Mouse (Mus musculus) hindbrain, embryonic 11.5 days (tissue): Measurements from ENCODE around the gene Stra6. TPM values are rescaled to one million over a fixed set of nuclear protein-coding genes. Genes with fewer than 3 reads are reported as not detected.

ENCODE experiments used
- ATAC-seq: fragments of 200-750 bp; cut with Nextera tagmentation; 2 replicates; pipeline ENCODE4 v1.8.0; 2017; ENCODE audit warnings: mild to moderate bottlenecking, moderate TSS enrichment, moderate library complexity; ENCODE audit not compliant: low FRiP score
- DNase-seq: peaks from one replicate; pipeline ENCODE4 v3.0.0-alpha.2; 2015; ENCODE audit warnings: low spot score
- H3K27ac ChIP-seq: fragments of 300-500 bp; sonication (generic); 2 replicates; pipeline ENCODE4 v1.5.1; 2014; ENCODE audit warnings: mild to moderate bottlenecking, low read depth, low read length
- H3K27me3 ChIP-seq: fragments of 300-500 bp; sonication (generic); 2 replicates; pipeline ENCODE4 v1.6.1; 2014; ENCODE audit warnings: mild to moderate bottlenecking, low read length, moderate library complexity, mixed read lengths; ENCODE audit not compliant: control insufficient read depth, insufficient read depth
- H3K36me3 ChIP-seq: fragments of 300-500 bp; sonication (generic); 2 replicates; pipeline ENCODE4 v1.6.1; 2014; ENCODE audit warnings: mild to moderate bottlenecking, low read length, moderate library complexity, mixed read lengths; ENCODE audit not compliant: control insufficient read depth, insufficient read depth
- H3K4me1 ChIP-seq: fragments of 300-500 bp; sonication (generic); replicated peaks from 2 replicates; pipeline ENCODE4 v1.6.1; 2014; ENCODE audit warnings: low read length, mixed read lengths; ENCODE audit not compliant: control insufficient read depth, insufficient read depth
- H3K4me2 ChIP-seq: fragments of 300-500 bp; sonication (generic); replicated peaks from 2 replicates; pipeline ENCODE4 v1.6.1; 2014; ENCODE audit warnings: mild to moderate bottlenecking, low read depth, low read length
- H3K4me3 ChIP-seq: fragments of 300-500 bp; sonication (generic); 2 replicates; pipeline ENCODE4 v1.5.1; 2014; ENCODE audit warnings: low read depth, low read length
- H3K9ac ChIP-seq: fragments of 300-500 bp; sonication (generic); 2 replicates; pipeline ENCODE4 v1.6.1; 2014; ENCODE audit warnings: low read depth, low read length
- H3K9me3 ChIP-seq: fragments of 300-500 bp; sonication (generic); 2 replicates; pipeline ENCODE4 v1.6.1; 2016; ENCODE audit warnings: low read length; ENCODE audit not compliant: control insufficient read depth
- WGBS: fragments of 180-500 bp; shearing (Covaris S2); extraction: QIAGEN DNeasy Blood & Tissue Kit; methylation state at CpG from one replicate; pipeline ENCODE4 v1.1.7; 2014; 5-methylcytosine and 5-hydroxymethylcytosine counted together
- polyA plus RNA-seq: library from polyadenylated mRNA; unstranded; fragments of >200 nt; fragmentation: Nextera tagmentation; extraction: Ambion mirVana; gene quantifications from 2 replicates; pipeline ENCODE4 v1.2.1, GENCODE M21; 2014

The Stra6 gene
- polyA plus RNA-seq, 1 experiment from 2014 or later: 8.2 TPM

- H3K9ac ChIP-seq: 0 out of 2 replicates have a peak overlapping the region, but pooled peaks have one; percentile 11
- H3K27me3 ChIP-seq: no peaks in the 10 kb centered on the region; the same call in 1 of the 2 replicates
- no peaks in the 10 kb centered on the region for H3K36me3 ChIP-seq
- peaks cover 50% of the 10 kb centered on the region for H3K4me1 ChIP-seq
- WGBS: 27% methylated on average over 10 of the region's 10 CpGs
- H3K4me3 ChIP-seq: no peak overlapping the region
- H3K4me2 ChIP-seq: no peak overlapping the region
- peak; percentile 48 for DNase-seq
- H3K9me3 ChIP-seq: no peaks in the 10 kb centered on the region
- peak; percentile 61 for ATAC-seq
- H3K27ac ChIP-seq: peak overlapping the region; percentile 62
These were observed 18.8 kb upstream of the Stra6 start for GRCm38 (mm10) chr9:58044828-58045227.

- peak overlapping the region; percentile 62 for H3K27ac ChIP-seq
- peaks cover 48% of the 10 kb centered on the region for H3K4me1 ChIP-seq
- no peak overlapping the region for H3K4me2 ChIP-seq
- H3K9me3 ChIP-seq: no peaks in the 10 kb centered on the region
- no peaks in the 10 kb centered on the region for H3K36me3 ChIP-seq
- no peak overlapping the region for H3K4me3 ChIP-seq
- peaks cover 3% of the 10 kb centered on the region; the same call in 1 of the 2 replicates for H3K27me3 ChIP-seq
- 30% methylated on average over 4 of the region's 4 CpGs for WGBS
- 0 out of 2 replicates have a peak overlapping the region, but pooled peaks have one; percentile 11 for H3K9ac ChIP-seq
- ATAC-seq (no peak), DNase-seq (peak; percentile 26)
These were observed 17.9 kb upstream of the Stra6 start for GRCm38 (mm10) chr9:58045646-58046045.

- no peak overlapping the region for H3K27ac ChIP-seq
- WGBS: 83% methylated on average over 10 of the region's 10 CpGs
These were observed 16.5 kb upstream of the Stra6 start for GRCm38 (mm10) chr9:58047061-58047460.

GRCm38 (mm10) chr9:58048621-58049020 lies 15.0 kb upstream of the Stra6 start:
- peaks cover 3% of the 10 kb centered on the region; the same call in 1 of the 2 replicates for H3K27me3 ChIP-seq
- H3K9me3 ChIP-seq: no peaks in the 10 kb centered on the region
- no peak for DNase-seq
- no peak overlapping the region for H3K4me3 ChIP-seq
- no peak overlapping the region; the same call in 1 of the 2 replicates for H3K4me2 ChIP-seq
- no peaks in the 10 kb centered on the region for H3K36me3 ChIP-seq
- ATAC-seq: peak; percentile 42; the same call in 1 of the 2 replicates
- WGBS: 10% methylated on average over 6 of the region's 6 CpGs
- H3K4me1 ChIP-seq: peaks cover 25% of the 10 kb centered on the region
- peak overlapping the region; percentile 17; the same call in 1 of the 2 replicates for H3K9ac ChIP-seq
- H3K27ac ChIP-seq: peak overlapping the region; percentile 34; the same call in 1 of the 2 replicates

More at GRCm38 (mm10) chr9:58047061-58047460, 16.5 kb upstream of the Stra6 start:
- ATAC-seq (no peak), DNase-seq (no peak)
- peaks cover 36% of the 10 kb centered on the region for H3K4me1 ChIP-seq
- H3K9me3 ChIP-seq: no peaks in the 10 kb centered on the region
- no peak overlapping the region for H3K4me3 ChIP-seq
- H3K9ac ChIP-seq: no peak overlapping the region
- peaks cover 3% of the 10 kb centered on the region; the same call in 1 of the 2 replicates for H3K27me3 ChIP-seq
- H3K36me3 ChIP-seq: no peaks in the 10 kb centered on the region
- no peak overlapping the region for H3K4me2 ChIP-seq

GRCm38 (mm10) chr9:58049186-58049585 lies 14.4 kb upstream of the Stra6 start:
- Histone ChIP-seq H3K27me3 (peaks cover 3% of the 10 kb centered on the region; the same call in 1 of the 2 replicates), H3K36me3 (no peaks in the 10 kb centered on the region), H3K4me3 (no peak overlapping the region), H3K4me1 (peaks cover 25% of the 10 kb centered on the region), H3K4me2 (no peak overlapping the region), H3K9me3 (no peaks in the 10 kb centered on the region), H3K27ac (peak overlapping the region; percentile 31; the same call in 1 of the 2 replicates), H3K9ac (no peak overlapping the region)
- no peak for ATAC-seq
- DNase-seq: no peak
- WGBS: 54% methylated on average over 6 of the region's 6 CpGs

- Histone ChIP-seq H3K4me2 (no peak overlapping the region), H3K27me3 (peaks cover 3% of the 10 kb centered on the region; the same call in 1 of the 2 replicates), H3K9ac (no peak overlapping the region), H3K36me3 (no peaks in the 10 kb centered on the region), H3K4me1 (peaks cover 25% of the 10 kb centered on the region), H3K4me3 (no peak overlapping the region), H3K9me3 (no peaks in the 10 kb centered on the region), H3K27ac (no peak overlapping the region)
- no peak for DNase-seq
- no peak for ATAC-seq
- WGBS: 79% methylated on average over 7 of the region's 7 CpGs
These were observed 13.7 kb upstream of the Stra6 start for GRCm38 (mm10) chr9:58049861-58050260.

GRCm38 (mm10) chr9:58051937-58052336 lies 11.7 kb upstream of the Stra6 start:
- Histone ChIP-seq H3K27ac (no peak overlapping the region), H3K9me3 (no peaks in the 10 kb centered on the region), H3K4me2 (no peak overlapping the region), H3K4me3 (no peak overlapping the region), H3K36me3 (no peaks in the 10 kb centered on the region), H3K9ac (no peak overlapping the region), H3K27me3 (0 out of 2 replicates have a peak, but pooled peaks cover 3% of the 10 kb centered on the region), H3K4me1 (peaks cover 16% of the 10 kb centered on the region)
- ATAC-seq (no peak), DNase-seq (no peak)
- WGBS: 30% methylated on average over 5 of the region's 5 CpGs

- H3K9ac ChIP-seq: no peak overlapping the region; the same call in 1 of the 2 replicates
- peaks cover 14% of the 10 kb centered on the region for H3K4me1 ChIP-seq
- no peaks in the 10 kb centered on the region for H3K9me3 ChIP-seq
- no peaks in the 10 kb centered on the region for H3K36me3 ChIP-seq
- H3K27me3 ChIP-seq: peaks cover 3% of the 10 kb centered on the region; the same call in 1 of the 2 replicates
- no peak overlapping the region for H3K4me2 ChIP-seq
- H3K27ac ChIP-seq: no peak overlapping the region
- WGBS: 8% methylated on average over 3 of the region's 3 CpGs
- no peak for ATAC-seq
- DNase-seq: peak; percentile 72
- no peak overlapping the region for H3K4me3 ChIP-seq
These were observed 10.5 kb upstream of the Stra6 start for GRCm38 (mm10) chr9:58053102-58053501.

- H3K27ac ChIP-seq: 0 out of 2 replicates have a peak overlapping the region, but pooled peaks have one; percentile 33
These were observed 10.0 kb upstream of the Stra6 start for GRCm38 (mm10) chr9:58053544-58053943.

More at GRCm38 (mm10) chr9:58053544-58053943, 10.0 kb upstream of the Stra6 start:
- Histone ChIP-seq H3K4me1 (peaks cover 9% of the 10 kb centered on the region), H3K9ac (no peak overlapping the region; the same call in 1 of the 2 replicates), H3K9me3 (no peaks in the 10 kb centered on the region), H3K4me2 (no peak overlapping the region), H3K36me3 (no peaks in the 10 kb centered on the region), H3K4me3 (no peak overlapping the region), H3K27me3 (peaks cover 3% of the 10 kb centered on the region; the same call in 1 of the 2 replicates)
- DNase-seq: no peak
- WGBS: 36% methylated on average over 3 of the region's 3 CpGs
- ATAC-seq: no peak
